Comparison of ENCODE assay signal across 25 mouse cellular contexts in the genomic region with DNA sequence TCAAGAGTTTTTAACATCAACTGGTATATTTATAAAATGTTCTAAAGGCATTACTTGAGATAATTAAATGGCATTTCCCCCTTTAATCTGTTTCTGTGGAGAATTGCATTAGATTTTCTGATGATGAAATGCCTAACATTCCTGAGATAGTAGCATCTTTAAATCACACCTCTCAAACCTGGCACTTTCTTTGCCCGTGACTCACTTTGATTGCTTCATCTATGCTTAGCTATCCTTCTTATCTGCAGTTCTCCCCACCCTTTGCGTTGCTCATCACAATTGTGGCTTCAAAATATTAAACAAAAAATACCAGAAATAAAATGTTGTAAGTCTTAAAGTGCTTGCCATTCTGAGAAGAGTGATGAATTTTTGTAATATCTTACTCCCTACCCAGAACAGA.
DNase-seq lines count a peak whose midpoint lies in the region; ATAC-seq and TF ChIP-seq lines count a peak whose summit lies in the region.
"Had no signal": no experiment of that assay in that cellular context is flagged by ENCODE, and none has a peak within 500 bp of the region (broad histone marks: within the 10 kb centered on the region; RNA-seq: fewer than 3 reads in every experiment).

No protein-coding gene starts in this region.

- no peaks in the 10 kb centered on the region for H3K27me3 ChIP-seq in Patski
- H3K27me3 ChIP-seq: embryonic facial prominence, embryonic 13.5 days; forebrain, embryonic 12.5 days; forebrain, embryonic 15.5 days; heart, embryonic 13.5 days had no signal

- in situ Hi-C loops in Patski (cut with MboI; ENCODE audit: low pct_unique_long_range_greater_than_20kb), result loop anchor here (5.0 kb wide), 1 partner anchor 50 kb away; no protein-coding TSS in a partner anchor

- POLR2A ChIA-PET in Patski (lab: Charles Lee), result no interaction called here

- CTCF ChIA-PET in Patski (lab: Charles Lee), result interaction anchor here (1.3 kb wide), 1 partner anchor 11 kb away, joined by 4 read pairs; no protein-coding TSS in a partner anchor

- DNase-seq in 3134 (ENCODE audit: extremely low read depth, insufficient read length, low spot score) (peak; percentile 17), 3T3-L1 (ENCODE audit: low read depth, low spot score) (peak; percentile 70), Patski (ENCODE audit: low read depth, low spot score) (peak; percentile 15)
- DNase-seq in kidney, adult 18-20 months, result no peak
- DNase-seq in urinary bladder, postnatal 36 days (ENCODE audit: low spot score in 2 of 2), result no peak
- DNase-seq: adrenal gland, adult 2 months; adrenal gland, postnatal 14 days; B cell, adult 2 months; cerebellum, adult 11-12 months; cerebellum, adult 8-10 months; cerebellum, postnatal 36 days; embryo, embryonic 11 days; gastrocnemius, postnatal 10 days; gastrocnemius, postnatal 36 days; heart, adult 2 months; heart, postnatal 14 days; heart, postnatal 4 days had no signal

- TF ChIP-seq CTCF in Patski (IDR thresholded peaks at IDR 0.05), result no peak

- peak; percentile 81 for ATAC-seq in Patski
- ATAC-seq in megakaryocyte, adult 5-6 weeks (ENCODE audit: poor library complexity, severe bottlenecking), result no peak
- ATAC-seq: CD4-positive, CD25-positive, alpha-beta regulatory T cell, adult 4 months; forebrain, embryonic 15.5 days; hindbrain, postnatal 0 days; inflammation-experienced regulatory T-cells, adult 6 months had no signal

Comparison
In these comparisons a context has a peak if more than half of its experiments do, and no peak if none do; other contexts are left out.
1. DNase-seq: peak in 3134 (single experiment), 3T3-L1 (single experiment) and Patski (single experiment); none in kidney, adult 18-20 months (single experiment) and urinary bladder, postnatal 36 days (0 of 2).